Mouse (Mus musculus) neural tube, embryonic 11.5 days (tissue): ENCODE measurements around the gene Surf1. TPM values are rescaled to one million over a fixed set of nuclear protein-coding genes. Genes with fewer than 3 reads are reported as not detected.
"Not testable (repeated sequence)": the region's sequence is repeated elsewhere in the genome, so short reads cannot be mapped to it uniquely, and the experiment has no call there.

Source experiments
- ATAC-seq: fragments of 200-750 bp; cut with Nextera tagmentation; 2 replicates; pipeline ENCODE4 v1.8.0; 2017; ENCODE audit warnings: moderate number of reproducible peaks, mild to moderate bottlenecking, moderate TSS enrichment, moderate library complexity; ENCODE audit not compliant: insufficient read depth, low FRiP score, low TSS enrichment
- DNase-seq: peaks from one replicate; pipeline ENCODE4 v3.0.0-alpha.2; 2015; ENCODE audit warnings: low spot score
- H3K27ac ChIP-seq: fragments of 300-500 bp; sonication (generic); 2 replicates; pipeline ENCODE4 v1.5.1; 2014; ENCODE audit warnings: low read depth, mild to moderate bottlenecking, low read length
- H3K27me3 ChIP-seq: fragments of 300-500 bp; sonication (generic); 2 replicates; pipeline ENCODE4 v1.6.1; 2014; ENCODE audit warnings: mild to moderate bottlenecking, low read length, mixed read lengths; ENCODE audit not compliant: control insufficient read depth, insufficient read depth
- H3K36me3 ChIP-seq: fragments of 300-500 bp; sonication (generic); 2 replicates; pipeline ENCODE4 v1.6.1; 2014; ENCODE audit warnings: mild to moderate bottlenecking, low read length, moderate library complexity, mixed read lengths; ENCODE audit not compliant: control insufficient read depth, insufficient read depth
- H3K4me1 ChIP-seq: fragments of 300-500 bp; sonication (generic); 2 replicates; pipeline ENCODE4 v1.6.1; 2014; ENCODE audit warnings: low read length, mixed read lengths; ENCODE audit not compliant: control insufficient read depth, insufficient read depth
- H3K4me2 ChIP-seq: fragments of 300-500 bp; sonication (generic); 2 replicates; pipeline ENCODE4 v1.6.1; 2014; ENCODE audit warnings: low read depth, mild to moderate bottlenecking, moderate library complexity
- H3K4me3 ChIP-seq: fragments of 300-500 bp; sonication (generic); 2 replicates; pipeline ENCODE4 v1.5.1; 2014; ENCODE audit warnings: low read depth, low read length
- H3K9ac ChIP-seq: fragments of 300-500 bp; sonication (generic); 2 replicates; pipeline ENCODE4 v1.6.1; 2014; ENCODE audit warnings: mild to moderate bottlenecking, low read length
- H3K9me3 ChIP-seq: fragments of 300-500 bp; sonication (generic); 2 replicates; pipeline ENCODE4 v1.6.1; 2016; ENCODE audit warnings: low read length; ENCODE audit not compliant: control insufficient read depth
- WGBS: fragments of 180-500 bp; shearing (Covaris S2); extraction: QIAGEN DNeasy Blood & Tissue Kit; methylation state at CpG from one replicate; pipeline ENCODE4 v1.1.7; 2014; 5-methylcytosine and 5-hydroxymethylcytosine counted together
- polyA plus RNA-seq: library from polyadenylated mRNA; unstranded; fragments of >200 nt; fragmentation: Nextera tagmentation; extraction: Ambion mirVana; gene quantifications from 2 replicates; pipeline ENCODE4 v1.2.1, GENCODE M21; 2014

Gene Surf1
- polyA plus RNA-seq, 1 experiment from 2014 or later, result 48.7 TPM

DNA sequence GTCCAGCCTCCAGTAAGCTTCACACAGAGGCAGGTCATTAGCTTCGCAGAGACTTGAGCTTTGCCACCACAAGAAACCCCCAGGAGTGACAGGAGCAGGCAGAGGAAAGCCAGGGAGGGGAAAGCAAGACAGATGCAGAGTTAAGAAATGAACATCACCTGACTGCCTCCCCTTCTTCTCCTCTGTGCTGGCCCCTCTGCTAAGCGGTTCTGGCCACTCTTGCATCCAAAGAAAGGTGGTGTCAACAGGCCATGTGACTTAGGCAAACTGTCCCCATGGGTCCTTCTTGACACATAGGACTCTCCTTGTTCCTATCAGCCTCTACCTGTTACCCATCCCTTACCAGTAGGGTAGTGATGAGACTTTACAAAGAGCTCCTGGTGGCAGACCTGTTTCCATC, 10.4 kb downstream of the Surf1 start:
- Histone ChIP-seq H3K4me2 (no peak overlapping the region), H3K9me3 (no peaks in the 10 kb centered on the region), H3K4me3 (no peak overlapping the region), H3K27me3 (no peaks in the 10 kb centered on the region), H3K9ac (no peak overlapping the region), H3K36me3 (peaks cover 18% of the 10 kb centered on the region), H3K4me1 (peaks cover 25% of the 10 kb centered on the region), H3K27ac (no peak overlapping the region)
- DNase-seq (no peak), ATAC-seq (no peak)
- WGBS, result 86% methylated on average over 2 of the region's 2 CpGs

GRCm38 (mm10) chr2:26903311-26903710, 13.0 kb downstream of the Surf1 start:
- H3K9me3 ChIP-seq, result no peaks in the 10 kb centered on the region
- ATAC-seq, result no peak
- no peaks in the 10 kb centered on the region for H3K27me3 ChIP-seq
- peak overlapping the region; percentile 69 for H3K27ac ChIP-seq
- no peak for DNase-seq
- H3K36me3 ChIP-seq, result peaks cover 27% of the 10 kb centered on the region
- peak overlapping the region; percentile 89 for H3K4me3 ChIP-seq
- WGBS, result 12% methylated on average over 7 of the region's 7 CpGs
- peak overlapping the region; percentile 77 for H3K4me2 ChIP-seq
- H3K4me1 ChIP-seq, result peaks cover 13% of the 10 kb centered on the region
- H3K9ac ChIP-seq, result peak overlapping the region; percentile 75

- 0% methylated on average over 41 of the region's 41 CpGs for WGBS
- no peaks in the 10 kb centered on the region for H3K27me3 ChIP-seq
- peaks cover 24% of the 10 kb centered on the region for H3K36me3 ChIP-seq
- peak within 1 kb of the TSS; percentile 77 for H3K4me2 ChIP-seq
- H3K4me1 ChIP-seq, result peaks cover 13% of the 10 kb centered on the region
- ATAC-seq (peak; percentile 84), DNase-seq (peak; percentile 95)
- H3K9ac ChIP-seq, result peak within 1 kb of the TSS; percentile 75
- peak within 1 kb of the TSS; percentile 89 for H3K4me3 ChIP-seq
- H3K9me3 ChIP-seq, result no peaks in the 10 kb centered on the region
- H3K27ac ChIP-seq, result peak within 1 kb of the TSS; percentile 69
Measured at GRCm38 (mm10) chr2:26902467-26903220, 13.7 kb downstream of the Surf1 start, which contains the start of gene Surf6. Surf6 (minus strand) TSS chr2:26902879.

- Histone ChIP-seq H3K36me3 (peaks cover 19% of the 10 kb centered on the region), H3K4me2 (peak overlapping the region; percentile 77), H3K27ac (peak overlapping the region; percentile 69; the same call in 1 of the 2 replicates), H3K9ac (peak overlapping the region; percentile 75), H3K4me3 (peak overlapping the region; percentile 89), H3K9me3 (no peaks in the 10 kb centered on the region), H3K27me3 (no peaks in the 10 kb centered on the region), H3K4me1 (peaks cover 13% of the 10 kb centered on the region)
- DNase-seq, result no peak
- 8% methylated on average over 7 of the region's 7 CpGs for WGBS
- ATAC-seq, result no peak
Measured at GRCm38 (mm10) chr2:26901834-26902400, 14.4 kb downstream of the Surf1 start.

DNA sequence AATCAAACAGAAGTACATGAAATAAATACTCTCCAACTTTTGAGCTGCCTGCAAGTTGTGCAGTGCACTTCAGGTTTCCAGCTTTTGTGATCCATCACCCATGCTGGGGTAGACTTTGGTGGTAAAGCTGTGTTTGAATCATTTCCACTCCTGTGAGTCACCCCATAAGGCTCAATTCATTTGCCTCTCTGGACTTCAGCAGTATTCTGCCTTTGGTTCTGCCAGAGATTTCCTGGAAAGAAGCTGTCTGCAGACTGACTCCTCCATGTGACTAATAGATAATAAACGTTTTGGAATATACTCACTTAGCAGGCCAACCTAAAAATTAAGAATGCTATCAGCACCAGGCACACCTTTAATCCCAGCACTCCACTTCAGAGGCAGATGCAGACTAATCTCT, 15.6 kb downstream of the Surf1 start:
- WGBS, result 85% methylated on average over 1 of the region's 1 CpGs
- H3K4me2 ChIP-seq, result no peak overlapping the region
- no peak for DNase-seq
- no peak overlapping the region for H3K4me3 ChIP-seq
- H3K4me1 ChIP-seq, result peaks cover 13% of the 10 kb centered on the region
- no peak overlapping the region for H3K27ac ChIP-seq
- ATAC-seq, result no peak
- H3K36me3 ChIP-seq, result peaks cover 13% of the 10 kb centered on the region
- no peaks in the 10 kb centered on the region for H3K27me3 ChIP-seq
- no peaks in the 10 kb centered on the region for H3K9me3 ChIP-seq
- no peak overlapping the region for H3K9ac ChIP-seq

GRCm38 (mm10) chr2:26895898-26896297, 20.4 kb downstream of the Surf1 start:
- no peak for ATAC-seq
- H3K4me1 ChIP-seq, result no peaks in the 10 kb centered on the region
- H3K4me2 ChIP-seq, result no peak overlapping the region
- no peak overlapping the region for H3K4me3 ChIP-seq
- H3K36me3 ChIP-seq, result peaks cover 25% of the 10 kb centered on the region
- DNase-seq, result no peak
- no peaks in the 10 kb centered on the region for H3K27me3 ChIP-seq
- no peaks in the 10 kb centered on the region for H3K9me3 ChIP-seq
- no peak overlapping the region for H3K9ac ChIP-seq
- whole genome bisulfite sequencing, result 96% methylated on average over 4 of the region's 4 CpGs
- H3K27ac ChIP-seq, result no peak overlapping the region

- H3K36me3 ChIP-seq, H3K4me1 ChIP-seq, H3K9ac ChIP-seq, ATAC-seq, H3K9me3 ChIP-seq, H3K27me3 ChIP-seq, DNase-seq, H3K27ac ChIP-seq, H3K4me3 ChIP-seq, H3K4me2 ChIP-seq: not testable (repeated sequence)
- WGBS, result 72% methylated on average over 4 of the region's 4 CpGs
Measured at GRCm38 (mm10) chr2:26886170-26886569, 30.2 kb downstream of the Surf1 start.

GRCm38 (mm10) chr2:26885541-26885940, 30.8 kb downstream of the Surf1 start:
- ATAC-seq, H3K4me3 ChIP-seq, H3K4me1 ChIP-seq, H3K9me3 ChIP-seq, H3K27ac ChIP-seq, H3K9ac ChIP-seq, DNase-seq, H3K4me2 ChIP-seq, H3K36me3 ChIP-seq, H3K27me3 ChIP-seq: not testable (repeated sequence)
- WGBS, result 87% methylated on average over 2 of the region's 2 CpGs

GRCm38 (mm10) chr2:26878571-26878970, 37.8 kb downstream of the Surf1 start:
- no peaks in the 10 kb centered on the region for H3K9me3 ChIP-seq
- no peak overlapping the region for H3K4me2 ChIP-seq
- H3K4me1 ChIP-seq, result no peaks in the 10 kb centered on the region
- ATAC-seq (no peak), DNase-seq (no peak)
- H3K27me3 ChIP-seq, result no peaks in the 10 kb centered on the region
- H3K4me3 ChIP-seq, result no peak overlapping the region
- H3K27ac ChIP-seq, result no peak overlapping the region
- no peak overlapping the region for H3K9ac ChIP-seq
- no peaks in the 10 kb centered on the region for H3K36me3 ChIP-seq
